Mouse (Mus musculus): ENCODE results near the gene Celf5. TPM values are rescaled to one million over a fixed set of nuclear protein-coding genes. Genes with fewer than 3 reads are reported as not detected.

Gene Celf5
- polyA plus RNA-seq, 1 experiment from 2014 or later, result 0.15 TPM

- WGBS (ENCODE audit: insufficient replicate concordance), result 13% methylated on average over 8 of the region's 8 CpGs
- no peak for DNase-seq
- no peak overlapping the region for H3K4me3 ChIP-seq (replicated peaks)
- H3K36me3 ChIP-seq, result peaks cover 2% of the 10 kb centered on the region; the same call in 1 of the 2 replicates
- H3K9ac ChIP-seq, result peak overlapping the region; percentile 45; the same call in 1 of the 2 replicates
- no peak for ATAC-seq (ENCODE audit: low read depth)
- peaks cover 91% of the 10 kb centered on the region for H3K4me1 ChIP-seq (replicated peaks)
- no peaks in the 10 kb centered on the region for H3K9me3 ChIP-seq (replicated peaks)
- H3K4me2 ChIP-seq, result no peak overlapping the region; the same call in 1 of the 2 replicates
- peak overlapping the region; percentile 60 for H3K27ac ChIP-seq
- H3K27me3 ChIP-seq, result peaks cover 46% of the 10 kb centered on the region
These were observed 73.2 kb downstream of the Celf5 start for GRCm38 (mm10) chr10:81409330-81409729.

Small RNAs within 50 kb of the gene (microRNA-seq; reads per million reads assigned to microRNA genes)
- not detected for gene Gm25595
- gene Mir1191b, result 1.2 reads per million

Other genes starting within 250 kb of the Celf5 start
- 0.28 and 0.43 TPM in 2 replicates for gene Zfr2, start 249.6 kb downstream of the Celf5 start, polyA plus RNA-seq (2015; fragmentation: Nextera tagmentation; extraction: Ambion mirVana)
- gene Matk, start 229.8 kb downstream of the Celf5 start, polyA plus RNA-seq (2015; fragmentation: Nextera tagmentation; extraction: Ambion mirVana), result 1.2 and 1.8 TPM in 2 replicates
- 130 and 134 TPM in 2 replicates for gene Mrpl54, start 215.8 kb downstream of the Celf5 start, polyA plus RNA-seq (2015; fragmentation: Nextera tagmentation; extraction: Ambion mirVana)
- gene Apba3, start 215.7 kb downstream of the Celf5 start, polyA plus RNA-seq (2015; fragmentation: Nextera tagmentation; extraction: Ambion mirVana), result 24.5 and 26.7 TPM in 2 replicates
- gene Tjp3, start 191.1 kb downstream of the Celf5 start, polyA plus RNA-seq (2015; fragmentation: Nextera tagmentation; extraction: Ambion mirVana), result 0.35 and 0.43 TPM in 2 replicates
- gene Pip5k1c, start 189.7 kb downstream of the Celf5 start, polyA plus RNA-seq (2015; fragmentation: Nextera tagmentation; extraction: Ambion mirVana), result 13.2 and 16.7 TPM in 2 replicates
- 29.5 and 33.0 TPM in 2 replicates for gene Cactin, start 161.6 kb downstream of the Celf5 start, polyA plus RNA-seq (2015; fragmentation: Nextera tagmentation; extraction: Ambion mirVana)
- gene Tbxa2r, start 154.0 kb downstream of the Celf5 start, polyA plus RNA-seq (2015; fragmentation: Nextera tagmentation; extraction: Ambion mirVana), result 5.2 and 5.3 TPM in 2 replicates
- gene Gipc3, start 139.4 kb downstream of the Celf5 start, polyA plus RNA-seq (2015; fragmentation: Nextera tagmentation; extraction: Ambion mirVana), result not detected in 2 replicates
- gene Hmg20b, start 132.2 kb downstream of the Celf5 start, polyA plus RNA-seq (2015; fragmentation: Nextera tagmentation; extraction: Ambion mirVana), result 27.1 and 30.3 TPM in 2 replicates
- gene Mfsd12, start 125.2 kb downstream of the Celf5 start, polyA plus RNA-seq (2015; fragmentation: Nextera tagmentation; extraction: Ambion mirVana), result 12.5 and 13.1 TPM in 2 replicates
- gene 4930404N11Rik, start 116.9 kb downstream of the Celf5 start, polyA plus RNA-seq (2015; fragmentation: Nextera tagmentation; extraction: Ambion mirVana), result 1.2 and 1.4 TPM in 2 replicates
- 89.5 and 94.1 TPM in 2 replicates for gene Fzr1, start 104.2 kb downstream of the Celf5 start, polyA plus RNA-seq (2015; fragmentation: Nextera tagmentation; extraction: Ambion mirVana)
- gene Dohh, start 98.3 kb downstream of the Celf5 start, polyA plus RNA-seq (2015; fragmentation: Nextera tagmentation; extraction: Ambion mirVana), result 61.1 and 68.7 TPM in 2 replicates
- 0.86 and 0.89 TPM in 2 replicates for gene Gm48551, start 98.2 kb downstream of the Celf5 start, polyA plus RNA-seq (2015; fragmentation: Nextera tagmentation; extraction: Ambion mirVana)
- 0.93 TPM in 1 of 2 replicates, not detected in the other for gene Gm48552, start 93.7 kb downstream of the Celf5 start, polyA plus RNA-seq (2015; fragmentation: Nextera tagmentation; extraction: Ambion mirVana)
- gene Smim24, start 89.7 kb downstream of the Celf5 start, polyA plus RNA-seq (2015; fragmentation: Nextera tagmentation; extraction: Ambion mirVana), result 1.8 TPM in 2 replicates
- gene Nfic, start 27.1 kb downstream of the Celf5 start, polyA plus RNA-seq (2015; fragmentation: Nextera tagmentation; extraction: Ambion mirVana), result 9.8 and 9.9 TPM in 2 replicates
- gene Ncln, start 13.7 kb upstream of the Celf5 start, polyA plus RNA-seq (2015; fragmentation: Nextera tagmentation; extraction: Ambion mirVana), result 41.5 TPM in 2 replicates
- gene S1pr4, start 17.4 kb upstream of the Celf5 start, polyA plus RNA-seq (2015; fragmentation: Nextera tagmentation; extraction: Ambion mirVana), result 2.3 and 2.4 TPM in 2 replicates
- 7.2 and 7.5 TPM in 2 replicates for gene Gna15, start 41.5 kb upstream of the Celf5 start, polyA plus RNA-seq (2015; fragmentation: Nextera tagmentation; extraction: Ambion mirVana)
- gene Gna11, start 62.5 kb upstream of the Celf5 start, polyA plus RNA-seq (2015; fragmentation: Nextera tagmentation; extraction: Ambion mirVana), result 20.0 and 21.4 TPM in 2 replicates
- gene Aes, start 76.8 kb upstream of the Celf5 start, polyA plus RNA-seq (2015; fragmentation: Nextera tagmentation; extraction: Ambion mirVana), result 201 and 215 TPM in 2 replicates
- 2.3 and 2.7 TPM in 2 replicates for gene Tle2, start 91.9 kb upstream of the Celf5 start, polyA plus RNA-seq (2015; fragmentation: Nextera tagmentation; extraction: Ambion mirVana)
- 7.3 and 7.6 TPM in 2 replicates for gene Tle6, start 118.4 kb upstream of the Celf5 start, polyA plus RNA-seq (2015; fragmentation: Nextera tagmentation; extraction: Ambion mirVana)
- 0.50 and 0.56 TPM in 2 replicates for gene BC025920, start 123.6 kb upstream of the Celf5 start, polyA plus RNA-seq (2015; fragmentation: Nextera tagmentation; extraction: Ambion mirVana)
- gene Sirt6, start 145.1 kb upstream of the Celf5 start, polyA plus RNA-seq (2015; fragmentation: Nextera tagmentation; extraction: Ambion mirVana), result 10.7 and 10.9 TPM in 2 replicates
- gene Ankrd24, start 145.8 kb upstream of the Celf5 start, polyA plus RNA-seq (2015; fragmentation: Nextera tagmentation; extraction: Ambion mirVana), result 1.9 and 2.2 TPM in 2 replicates
- 1.7 and 2.6 TPM in 2 replicates for gene Gm10778, start 166.3 kb upstream of the Celf5 start, polyA plus RNA-seq (2015; fragmentation: Nextera tagmentation; extraction: Ambion mirVana)
- 4.8 and 5.7 TPM in 2 replicates for gene Zfp433, start 222.1 kb upstream of the Celf5 start, polyA plus RNA-seq (2015; fragmentation: Nextera tagmentation; extraction: Ambion mirVana)

Measured in liver, embryonic 13.5 days (tissue).